Mouse (Mus musculus) cerebellum, adult 18-20 months (tissue): ENCODE data around the gene Gm9837.

Experiments used
- DNase-seq, 2 experiments: peaks; one replicate each; pipeline ENCODE4 v3.0.0; 2021

Gm9837 gene

GRCm38 (mm10) chr11:53486351-53486750 lies 16.1 kb upstream of the Gm9837 start:
- DNase-seq = peak in 1 of 2 experiments; percentile 30

- DNase-seq = peak in 1 of 2 experiments; percentile 50
Observed at GRCm38 (mm10) chr11:53485719-53486118, 15.4 kb upstream of the Gm9837 start.

GRCm38 (mm10) chr11:53483159-53483891 lies 13.0 kb upstream of the Gm9837 start:
- DNase-seq = peak; percentile 66 to 69

- no peak for DNase-seq
Observed at GRCm38 (mm10) chr11:53481088-53481730, 10.9 kb upstream of the Gm9837 start.

GRCm38 (mm10) chr11:53479783-53480301 lies 9.6 kb upstream of the Gm9837 start, which contains the start of the genes Gm9945 and Sowaha:
Gm9945 (plus strand) TSS chr11:53480166.
Sowaha (minus strand) TSS chr11:53480274.
- peak; percentile 85 to 87 for DNase-seq

GRCm38 (mm10) chr11:53479171-53479782 lies 9.0 kb upstream of the Gm9837 start:
- DNase-seq = peak in 1 of 2 experiments; percentile 51

- peak; percentile 51 to 73 for DNase-seq
Observed at GRCm38 (mm10) chr11:53478383-53479170, 8.3 kb upstream of the Gm9837 start.

DNA sequence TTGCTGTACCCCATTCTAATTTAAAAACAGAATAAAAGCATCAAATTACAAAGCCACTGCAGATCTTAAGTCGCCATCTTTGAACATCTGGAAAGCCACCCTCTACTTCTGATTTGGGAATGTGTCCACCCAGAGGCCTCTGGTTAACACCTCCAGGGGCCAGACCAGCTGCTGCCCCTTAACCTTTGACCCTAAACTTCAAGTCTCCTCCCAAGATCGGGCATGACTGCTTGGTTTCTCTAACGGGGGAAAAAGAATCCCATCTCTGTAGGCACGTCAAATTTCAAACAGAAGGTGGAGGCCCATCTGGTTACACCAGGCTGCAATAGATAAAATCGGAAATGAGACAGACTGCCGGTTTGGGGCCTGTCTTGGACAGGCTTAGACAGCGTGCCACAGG lies 7.6 kb upstream of the Gm9837 start:
- DNase-seq = no peak

- DNase-seq = no peak
Observed at GRCm38 (mm10) chr11:53475620-53476019, 5.3 kb upstream of the Gm9837 start.

DNA sequence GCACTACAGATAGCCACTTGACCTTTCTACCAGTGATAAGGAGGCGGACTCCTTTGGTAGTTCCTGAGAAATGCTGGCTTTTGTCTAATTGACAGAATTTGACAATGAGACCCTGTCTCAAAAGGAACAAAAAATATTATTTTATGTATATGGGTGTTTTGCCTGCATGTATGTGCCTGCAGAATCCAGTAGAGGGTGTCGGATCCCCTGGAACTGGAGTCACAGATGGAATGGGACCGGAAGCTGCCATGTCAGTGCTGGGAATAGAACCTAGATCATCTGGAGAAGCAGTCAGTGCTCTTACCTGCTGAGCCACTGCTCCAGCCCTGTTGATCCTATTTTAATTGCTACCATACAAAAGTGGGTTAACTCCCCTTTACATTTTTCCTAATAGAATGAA lies 2.4 kb upstream of the Gm9837 start:
- DNase-seq = no peak

DNA sequence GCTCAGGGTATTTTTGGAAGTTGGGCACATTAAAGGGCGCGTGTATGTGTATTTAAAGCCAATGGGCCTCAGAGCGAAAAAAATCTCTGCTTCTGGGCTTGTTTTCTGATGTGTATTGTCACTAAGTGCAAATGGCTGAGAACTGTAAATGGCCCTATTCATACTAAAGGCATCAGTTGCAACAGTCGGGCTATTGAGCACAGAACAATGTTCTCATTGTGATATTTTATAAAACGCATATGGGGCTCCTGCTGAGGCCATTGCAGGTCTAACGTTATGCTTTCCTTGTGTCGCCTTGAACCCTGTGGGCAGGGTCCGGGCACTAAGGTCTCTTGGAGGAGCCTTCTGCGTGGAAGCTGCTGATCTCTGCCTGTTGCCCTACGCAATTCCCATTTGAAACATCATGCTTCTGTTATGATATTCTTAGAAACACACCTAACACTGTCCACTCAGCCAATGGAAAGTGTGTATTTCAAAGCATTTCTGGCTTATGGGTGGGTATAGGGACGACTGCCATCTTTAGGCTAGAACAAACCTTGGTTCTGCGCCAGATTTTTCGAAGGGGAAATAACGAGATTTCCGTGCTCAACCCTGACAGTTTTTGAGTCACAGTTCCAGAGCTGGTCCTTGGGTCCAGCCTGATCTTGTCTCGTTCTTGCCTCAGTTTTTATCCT lies 848 bp downstream of the Gm9837 start:
- no peak for DNase-seq

- peak; percentile 92 for DNase-seq
Observed at GRCm38 (mm10) chr11:53466231-53466971, 3.9 kb downstream of the Gm9837 start.

DNA sequence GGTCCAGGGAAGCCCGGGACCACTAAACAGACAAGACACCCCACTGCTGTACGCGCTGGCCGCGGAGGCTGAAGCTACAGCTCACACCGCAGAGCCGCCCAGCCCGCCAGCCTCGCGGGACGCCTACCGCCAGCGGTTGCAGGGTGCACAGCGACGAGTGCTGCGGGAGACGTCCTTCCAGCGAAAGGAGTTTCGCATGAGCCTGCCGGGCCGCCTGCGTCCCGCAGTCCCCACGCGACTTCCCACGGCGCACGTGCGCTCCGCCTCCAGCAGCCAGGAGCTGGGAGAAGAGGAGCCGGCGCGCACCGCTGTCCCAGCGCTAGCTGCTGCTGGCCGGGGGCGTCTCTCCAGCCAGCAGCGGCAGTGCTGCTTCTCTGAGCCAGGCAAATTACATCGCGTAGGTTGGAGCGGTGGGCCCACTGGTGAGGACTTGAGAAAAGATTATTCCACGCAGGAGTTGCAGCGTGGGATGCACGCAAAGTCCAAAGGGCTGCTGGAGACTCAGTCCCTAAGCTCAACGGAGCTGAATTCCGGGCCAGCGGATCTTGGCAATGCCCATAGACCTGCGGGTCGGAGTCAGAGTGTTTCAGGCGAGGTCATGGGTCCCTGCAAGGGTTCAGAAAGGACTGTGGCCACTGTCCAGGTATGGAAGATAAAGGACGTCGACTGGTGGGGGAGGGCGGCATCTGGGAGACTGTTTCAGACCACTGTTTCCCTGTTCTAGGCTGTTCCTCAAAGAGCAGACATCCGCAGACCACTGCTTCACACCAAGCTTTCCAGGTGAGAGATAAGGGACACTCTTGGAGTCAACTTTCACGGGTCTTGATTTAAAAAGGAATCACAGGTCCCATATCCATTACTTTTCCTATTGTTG lies 6.5 kb downstream of the Gm9837 start:
- peak in 1 of 2 experiments; percentile 43 for DNase-seq

GRCm38 (mm10) chr11:53461727-53462126 lies 8.6 kb downstream of the Gm9837 start:
- DNase-seq = no peak

GRCm38 (mm10) chr11:53460192-53460591 lies 10.1 kb downstream of the Gm9837 start:
- DNase-seq = no peak

GRCm38 (mm10) chr11:53458996-53459395 lies 11.3 kb downstream of the Gm9837 start:
- no peak for DNase-seq

GRCm38 (mm10) chr11:53457372-53457954 lies 12.8 kb downstream of the Gm9837 start:
- DNase-seq = no peak

GRCm38 (mm10) chr11:53456474-53457371 lies 13.6 kb downstream of the Gm9837 start, which contains the start of the genes Gm10447 and Shroom1:
Gm10447 (minus strand) TSS chr11:53457110.
Shroom1 (plus strand) TSS chr11:53457205.
- peak; percentile 60 to 77 for DNase-seq

- no peak for DNase-seq
Observed at GRCm38 (mm10) chr11:53453031-53453430, 17.2 kb downstream of the Gm9837 start.
